Mouse (Mus musculus) ES-E14 (cell line): ENCODE data around the gene Obscn. TPM values are rescaled to one million over a fixed set of nuclear protein-coding genes. Genes with fewer than 3 reads are reported as not detected.

Source experiments
- DNase-seq: peaks from one replicate; pipeline ENCODE4 v3.0.0-alpha.2; 2013; ENCODE audit warnings: low read depth, low spot score
- H3K27ac ChIP-seq: 2 replicates; pipeline ENCODE4 v1.5.1; 2012; ENCODE audit warnings: low read depth, mild to moderate bottlenecking, low read length, moderate library complexity, mixed read lengths; ENCODE audit not compliant: poor library complexity, insufficient read depth, severe bottlenecking
- H3K36me3 ChIP-seq: 2 replicates; pipeline ENCODE4 v1.6.1; 2012; ENCODE audit warnings: mild to moderate bottlenecking, low read length, moderate library complexity, mixed read lengths; ENCODE audit not compliant: control insufficient read depth, poor library complexity, insufficient read depth, severe bottlenecking
- H3K4me1 ChIP-seq, 2 experiments: fragments of 150-350 bp in 1 of 2; sonication (generic) in 1 of 2; 2 replicates each; pipeline ENCODE4 v1.6.1; 2012; ENCODE audit warnings: low read length in 2 of 2, mild to moderate bottlenecking in 1 of 2, mixed read lengths in 1 of 2; ENCODE audit not compliant: control insufficient read depth in 2 of 2, insufficient read depth in 2 of 2, poor library complexity in 1 of 2
- H3K4me3 ChIP-seq, 2 experiments: fragments of 150-350 bp in 1 of 2; sonication (generic) in 1 of 2; 2 replicates each; pipeline ENCODE4 v1.5.1; 2012; ENCODE audit warnings: low read length in 2 of 2, low read depth in 1 of 2, mild to moderate bottlenecking in 1 of 2, mixed read lengths in 1 of 2; ENCODE audit not compliant: insufficient read depth in 1 of 2, poor library complexity in 1 of 2, severe bottlenecking in 1 of 2
- H3K9ac ChIP-seq: 2 replicates; pipeline ENCODE4 v1.6.1; 2012; ENCODE audit warnings: low read depth, mild to moderate bottlenecking, low read length, mixed read lengths; ENCODE audit not compliant: poor library complexity, insufficient read depth, severe bottlenecking
- H3K9me3 ChIP-seq: fragments of 150-350 bp; sonication (generic); 2 replicates; pipeline ENCODE4 v1.6.1; 2012; ENCODE audit warnings: low read depth, mild to moderate bottlenecking, low read length; ENCODE audit not compliant: control insufficient read depth, insufficient read depth
- CHD2 ChIP-seq: IDR thresholded peaks from 2 replicates; pipeline ENCODE4 v1.6.1; 2014; ENCODE audit warnings: mild to moderate bottlenecking, low read depth, low read length, inconsistent platforms
- HCFC1 ChIP-seq: IDR thresholded peaks from 2 replicates; pipeline ENCODE4 v1.6.1; 2012; ENCODE audit warnings: low read length, inconsistent platforms, borderline replicate concordance; ENCODE audit not compliant: insufficient read depth
- MAFK ChIP-seq: IDR thresholded peaks from 2 replicates; pipeline ENCODE4 v1.6.1; 2014; ENCODE audit warnings: mild to moderate bottlenecking, low read depth, low read length, inconsistent platforms; ENCODE audit not compliant: insufficient read depth
- ZC3H11A ChIP-seq: IDR thresholded peaks from 2 replicates; pipeline ENCODE4 v1.6.1; 2012; ENCODE audit warnings: low read depth, mild to moderate bottlenecking, inconsistent platforms, low read length, borderline replicate concordance
- ZNF384 ChIP-seq: IDR thresholded peaks from 2 replicates; pipeline ENCODE4 v1.6.1; 2012; ENCODE audit warnings: low read depth, low read length, inconsistent platforms
- in situ Hi-C, 2 experiments: fragments of 600-800 bp; cut with MboI; formaldehyde crosslinking; loops; one replicate each; pipeline ENCODE4 v1.15.1; 2025; ENCODE audit warnings: low sequenced_read_pairs in 2 of 2, inconsistent platforms in 1 of 2; ENCODE audit not compliant: unreplicated experiment in 2 of 2
- total RNA-seq: library from RNA; depleted of rRNA; stranded (reverse); fragments of 300-350 nt; gene quantifications from 2 replicates; pipeline ENCODE4 v1.2.3, GENCODE M21; 2012

Gene Obscn
- total RNA-seq, 1 experiment, result 0.36 TPM

DNA sequence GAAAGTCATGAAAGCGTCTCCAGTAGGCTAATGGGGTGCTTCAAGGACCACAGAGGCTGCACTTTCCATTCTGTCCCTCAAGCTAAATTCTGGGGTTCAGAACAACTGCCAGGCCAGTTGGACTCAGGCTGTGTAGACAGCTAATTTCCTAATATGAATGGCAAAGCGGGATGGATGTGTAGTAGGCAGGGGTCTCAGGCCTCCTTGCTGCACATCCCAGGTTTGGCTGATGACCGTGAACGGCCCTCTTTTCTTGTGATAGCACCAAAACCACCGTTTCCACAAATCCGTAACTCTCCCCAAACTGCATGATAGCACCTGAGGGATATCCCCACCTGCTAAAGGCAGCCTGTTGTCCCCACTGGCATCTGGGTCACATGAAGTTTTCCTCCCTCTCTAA lies 177.7 kb downstream of the Obscn start:
- no peak for DNase-seq
- peaks cover 5% of the 10 kb centered on the region; the same call in 1 of the 2 replicates for H3K36me3 ChIP-seq
- no peak overlapping the region for H3K27ac ChIP-seq
- no peak overlapping the region for H3K4me3 ChIP-seq
- TF ChIP-seq HCFC1 (no peak), CHD2 (no peak), MAFK (no peak), ZC3H11A (no peak), ZNF384 (no peak)
- in situ Hi-C loops, result no loop called here
- H3K9me3 ChIP-seq, result no peaks in the 10 kb centered on the region
- no peak overlapping the region for H3K9ac ChIP-seq
- peaks cover 0 to 3% of the 10 kb centered on the region in 2 experiments; a peak in 2 of 4 replicates for H3K4me1 ChIP-seq

DNA sequence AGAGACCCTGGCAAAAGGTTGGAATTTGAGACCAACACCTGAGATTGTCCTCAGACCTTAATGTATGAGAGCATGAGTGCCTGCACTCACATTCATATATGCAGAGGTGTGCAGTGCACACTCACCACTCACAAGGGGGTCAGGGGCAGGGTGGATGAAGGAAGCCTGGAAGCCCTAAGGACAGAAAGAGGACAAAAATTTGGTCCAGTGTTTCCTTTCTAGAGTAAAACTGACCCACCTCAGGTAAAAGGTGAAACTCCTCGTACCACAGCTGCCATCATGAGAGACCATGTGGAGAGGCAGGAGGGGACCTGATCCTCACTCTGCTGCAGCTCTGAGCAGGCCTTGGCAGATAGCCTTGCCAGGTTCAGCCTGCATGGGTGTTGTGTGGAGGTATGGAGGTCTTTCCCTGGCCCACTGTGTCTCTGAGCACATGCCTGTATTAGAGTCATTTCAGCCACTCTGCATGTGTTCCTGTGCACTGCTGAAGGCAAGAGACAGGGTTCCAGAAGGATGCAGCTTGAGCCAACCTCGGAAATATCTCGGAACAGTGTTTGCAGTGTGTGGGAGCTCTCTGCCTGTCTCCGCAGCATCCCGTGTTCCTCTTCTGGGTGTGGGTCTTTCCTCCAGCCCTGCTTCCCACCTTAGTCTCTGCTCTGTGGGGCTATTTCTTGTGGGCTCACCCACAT lies 178.8 kb downstream of the Obscn start:
- Histone ChIP-seq H3K9me3 (no peaks in the 10 kb centered on the region), H3K4me1 (peaks cover 0 to 3% of the 10 kb centered on the region in 2 experiments; a peak in 2 of 4 replicates), H3K36me3 (peaks cover 5% of the 10 kb centered on the region; the same call in 1 of the 2 replicates), H3K9ac (no peak overlapping the region), H3K27ac (no peak overlapping the region), H3K4me3 (no peak overlapping the region)
- no peak for TF ChIP-seq CHD2
- TF ChIP-seq ZC3H11A, result no peak
- no peak for TF ChIP-seq ZNF384
- no peak for TF ChIP-seq MAFK
- no peak for TF ChIP-seq HCFC1
- no peak for DNase-seq
- in situ Hi-C loops, result no loop called here

DNA sequence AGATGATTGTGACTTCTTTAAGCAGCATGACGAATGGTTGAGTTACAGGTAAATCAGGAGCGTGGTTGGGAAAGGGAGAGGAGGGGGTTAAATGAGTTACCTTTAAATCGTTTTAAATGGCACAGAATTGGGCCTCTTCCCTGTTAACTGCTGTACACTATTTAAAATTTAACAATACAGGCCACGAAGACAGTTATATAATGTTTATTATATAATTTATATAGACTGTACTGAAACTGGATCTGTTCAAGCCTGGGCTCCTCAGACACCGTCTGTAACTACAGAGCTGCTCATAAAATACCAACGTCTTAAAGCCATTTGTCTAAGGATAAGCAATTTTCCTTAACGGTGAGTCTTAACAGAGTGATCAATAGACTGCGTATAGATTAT lies 180.3 kb downstream of the Obscn start:
- Histone ChIP-seq H3K4me1 (peaks cover 0 to 3% of the 10 kb centered on the region in 2 experiments; a peak in 1 of 4 replicates), H3K36me3 (peaks cover 5% of the 10 kb centered on the region; the same call in 1 of the 2 replicates), H3K9ac (no peak overlapping the region), H3K4me3 (peak overlapping the region; percentile 65 to 94), H3K9me3 (no peaks in the 10 kb centered on the region), H3K27ac (no peak overlapping the region)
- in situ Hi-C loops, result no loop called here
- no peak for DNase-seq
- TF ChIP-seq ZNF384 (no peak), MAFK (no peak), CHD2 (no peak), HCFC1 (no peak), ZC3H11A (no peak)

DNA sequence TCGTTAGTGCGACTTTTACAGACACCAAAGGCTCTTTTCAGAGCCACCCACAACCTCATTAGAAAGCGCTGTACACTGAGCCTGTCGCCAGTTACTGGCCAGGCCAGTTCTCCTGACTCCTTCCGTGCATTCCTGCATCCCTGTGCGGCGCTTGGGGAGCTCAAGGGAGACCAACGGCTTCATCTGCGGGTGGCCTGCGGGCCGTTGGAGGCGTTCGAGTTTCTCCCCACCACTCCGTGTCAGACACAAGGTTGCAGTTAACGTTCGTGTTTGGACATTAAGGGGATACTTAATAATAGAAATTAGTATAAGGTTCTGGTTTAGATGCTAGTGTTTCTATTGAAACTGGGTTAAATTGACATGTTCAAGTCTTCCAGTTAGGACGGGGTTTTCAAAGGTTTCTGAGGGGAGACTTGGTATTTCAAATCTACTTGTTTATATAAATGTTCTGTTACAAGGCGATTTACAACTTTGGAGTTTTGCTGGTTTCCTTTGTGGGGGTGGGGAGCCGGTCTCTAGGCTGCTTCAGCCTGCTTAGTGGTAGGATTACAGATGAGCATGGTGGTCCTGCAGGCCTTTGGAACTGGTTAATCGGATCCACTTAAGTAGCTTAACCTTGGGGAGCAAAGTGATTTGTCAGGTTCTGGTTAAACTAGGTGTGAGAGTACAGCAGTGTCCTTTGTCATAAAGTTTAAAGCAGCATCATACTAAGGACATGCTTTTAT lies 180.9 kb downstream of the Obscn start:
- Histone ChIP-seq H3K27ac (peak overlapping the region; percentile 92), H3K9me3 (no peaks in the 10 kb centered on the region), H3K4me1 (peaks cover 0 to 3% of the 10 kb centered on the region in 2 experiments; a peak in 1 of 4 replicates), H3K9ac (peak overlapping the region; percentile 94), H3K36me3 (peaks cover 5% of the 10 kb centered on the region; the same call in 1 of the 2 replicates), H3K4me3 (peak overlapping the region; percentile 65 to 94)
- in situ Hi-C loops, result no loop called here
- no peak for DNase-seq
- TF ChIP-seq CHD2 (no peak), HCFC1 (no peak), ZC3H11A (no peak), ZNF384 (no peak), MAFK (no peak)
